Mouse (Mus musculus): ENCODE measurements around the gene Psmg4. TPM values are rescaled to one million over a fixed set of nuclear protein-coding genes. Genes with fewer than 3 reads are reported as not detected.
A peak's percentile ranks its signal among the peaks of the same experiment; 100 is the strongest.

The Psmg4 gene
- polyA plus RNA-seq, 1 experiment from 2014 or later, result 120 TPM

DNA sequence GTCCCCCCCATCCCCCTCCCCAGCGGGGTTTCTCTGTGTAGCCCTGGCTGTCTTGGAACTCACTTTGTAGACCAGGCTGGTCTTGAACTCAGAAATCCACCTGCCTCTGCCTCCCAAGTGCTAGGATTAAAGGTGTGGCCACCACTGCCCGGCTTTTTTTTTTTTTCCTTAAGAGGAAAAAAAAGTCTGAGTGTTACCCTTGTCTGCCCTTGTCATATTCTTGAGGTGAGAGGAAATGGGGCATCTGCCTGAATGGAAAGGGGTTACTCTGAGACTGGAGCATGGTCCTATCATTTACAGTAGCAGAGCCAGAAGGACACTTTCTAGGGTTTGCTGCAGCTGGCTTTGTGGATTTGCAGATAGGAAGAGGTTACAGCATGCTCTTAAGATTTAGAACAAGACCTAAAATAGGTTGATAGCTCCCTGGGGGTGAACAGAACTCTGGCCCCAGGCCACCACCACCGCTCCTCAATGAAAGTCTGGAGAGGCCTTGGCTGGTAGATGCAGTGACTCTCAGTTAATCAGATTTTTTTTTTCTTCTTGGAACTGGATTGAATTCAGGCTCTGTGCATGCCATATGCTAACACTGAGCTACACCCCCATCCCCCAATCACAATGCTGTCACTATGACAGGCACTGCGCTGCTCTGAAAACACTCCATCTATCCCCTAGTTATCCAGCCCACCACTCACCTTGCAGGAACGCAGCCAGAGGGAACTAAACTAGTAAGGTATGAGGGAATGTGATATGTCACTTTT, 9.3 kb upstream of the Psmg4 start:
- H3K4me1 ChIP-seq (ENCODE audit: control insufficient read depth, insufficient read depth, low read length), result peaks cover 27% of the 10 kb centered on the region
- WGBS, result 93% methylated on average over 3 of the region's 5 CpGs

DNA sequence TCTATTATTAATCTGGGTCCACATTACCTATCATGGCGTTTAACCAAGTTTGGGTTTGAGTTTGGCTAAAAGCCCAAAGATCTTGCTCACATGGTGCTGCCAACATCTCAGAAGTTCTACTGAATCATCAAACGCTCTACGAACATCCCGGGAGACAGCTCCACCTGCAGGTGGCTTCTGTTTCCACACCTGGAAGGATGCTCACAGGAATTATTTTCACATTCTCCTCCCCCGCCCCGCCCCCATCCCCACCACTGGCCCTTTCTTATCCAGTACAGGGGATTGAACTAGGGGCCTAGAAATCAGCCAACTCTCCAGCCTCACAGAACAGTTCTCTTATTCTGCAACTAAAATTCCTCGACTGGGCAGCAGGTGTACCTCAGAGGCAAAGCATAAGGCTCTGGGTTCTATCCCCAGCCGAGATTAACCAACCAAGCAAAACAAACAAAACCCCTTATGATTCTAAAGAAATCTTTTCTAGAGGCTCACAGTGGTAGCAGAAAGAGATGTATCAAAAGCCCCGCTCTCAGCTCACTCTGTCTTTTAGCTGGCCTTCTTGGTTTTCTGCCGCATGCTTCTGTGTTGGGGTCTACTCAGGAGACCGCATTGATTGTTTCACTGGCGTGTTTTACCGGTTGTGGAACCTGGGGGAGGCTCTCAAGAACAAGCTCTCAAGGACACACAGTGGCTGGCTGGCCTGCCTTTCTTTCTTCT, 8.4 kb upstream of the Psmg4 start:
- Histone ChIP-seq H3K27ac (ENCODE audit: low read depth, low read length) (no peak overlapping the region), H3K27me3 (ENCODE audit: control insufficient read depth, insufficient read depth, low read length) (no peaks in the 10 kb centered on the region), H3K4me2 (peak overlapping the region; percentile 17; the same call in 1 of the 2 replicates), H3K4me3 (ENCODE audit: low read depth, low read length) (no peak overlapping the region), H3K9ac (ENCODE audit: low read length) (peak overlapping the region; percentile 28; the same call in 1 of the 2 replicates), H3K9me3 (ENCODE audit: control insufficient read depth, low read length) (no peaks in the 10 kb centered on the region), H3K36me3 (ENCODE audit: control insufficient read depth, insufficient read depth, low read length) (no peaks in the 10 kb centered on the region), H3K4me1 (ENCODE audit: control insufficient read depth, insufficient read depth, low read length) (peaks cover 21% of the 10 kb centered on the region)
- 53% methylated on average over 13 of the region's 13 CpGs for WGBS
- ATAC-seq (ENCODE audit: low FRiP score), result peak; percentile 28; the same call in 1 of the 2 replicates
- peak; percentile 96 for DNase-seq (ENCODE audit: low spot score, missing footprints)

More for the DNA sequence above, 9.3 kb upstream of the Psmg4 start:
- Histone ChIP-seq H3K9me3 (ENCODE audit: control insufficient read depth, low read length) (no peaks in the 10 kb centered on the region), H3K9ac (ENCODE audit: low read length) (no peak overlapping the region), H3K27me3 (ENCODE audit: control insufficient read depth, insufficient read depth, low read length) (no peaks in the 10 kb centered on the region), H3K27ac (ENCODE audit: low read depth, low read length) (no peak overlapping the region; the same call in 1 of the 2 replicates), H3K4me3 (ENCODE audit: low read depth, low read length) (no peak overlapping the region), H3K4me2 (no peak overlapping the region), H3K36me3 (ENCODE audit: control insufficient read depth, insufficient read depth, low read length) (no peaks in the 10 kb centered on the region)
- ATAC-seq (ENCODE audit: low FRiP score) (no peak), DNase-seq (ENCODE audit: low spot score, missing footprints) (no peak)

DNA sequence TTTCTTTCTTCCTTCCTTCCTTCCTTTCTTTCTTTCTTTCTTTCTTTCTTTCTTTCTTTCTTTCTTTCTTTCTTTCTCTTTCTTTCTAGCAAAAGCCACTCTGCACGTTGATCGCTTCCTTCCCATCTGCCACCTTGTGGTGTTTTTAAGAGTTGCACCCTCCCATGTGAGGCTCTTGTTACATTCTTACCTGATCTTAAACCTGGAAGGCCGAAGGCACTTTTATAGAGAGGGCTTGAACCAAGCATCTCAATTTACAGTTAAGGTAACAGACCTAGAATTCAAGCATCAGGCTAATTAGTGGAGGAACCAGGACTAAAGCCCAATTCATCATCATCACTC, 7.9 kb upstream of the Psmg4 start:
- H3K4me3 ChIP-seq (ENCODE audit: low read depth, low read length), result no peak overlapping the region
- no peak for ATAC-seq (ENCODE audit: low FRiP score)
- H3K4me2 ChIP-seq, result peak overlapping the region; percentile 17; the same call in 1 of the 2 replicates

DNA sequence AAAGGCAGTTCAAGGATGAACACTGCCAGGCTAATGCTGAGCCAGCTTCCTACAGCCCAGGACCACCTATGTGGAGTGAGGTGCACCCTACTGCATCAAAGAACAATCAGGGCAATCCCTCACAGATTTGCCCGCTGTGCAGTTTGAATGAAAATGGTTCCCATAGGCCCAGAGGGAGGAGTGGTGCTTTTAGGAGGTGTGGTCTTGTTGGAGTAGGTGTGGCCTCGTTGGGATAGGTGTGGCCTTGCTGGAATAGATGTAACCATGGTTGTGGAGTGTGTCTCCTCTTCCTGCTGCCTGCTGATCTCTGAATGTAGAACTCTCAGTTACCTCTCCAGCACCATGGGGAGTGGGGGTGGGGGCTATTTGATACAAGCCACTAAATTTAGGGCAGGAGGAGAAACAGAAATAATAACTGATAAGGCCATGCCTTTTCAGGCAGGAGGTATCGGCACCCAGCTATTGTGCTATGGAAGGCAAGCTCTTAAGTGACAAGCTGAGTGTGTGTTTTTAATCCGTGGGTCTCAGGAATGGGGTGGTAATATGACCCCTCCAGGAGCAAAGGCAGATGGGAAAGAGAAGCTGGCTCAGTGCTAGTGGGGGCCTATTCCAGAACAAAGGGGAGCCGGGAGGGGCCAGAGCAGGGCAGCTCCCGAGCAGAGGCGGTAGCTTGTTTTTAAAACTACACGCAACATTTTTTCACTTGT, 6.5 kb upstream of the Psmg4 start:
- H3K4me2 ChIP-seq, result no peak overlapping the region
- peaks cover 8% of the 10 kb centered on the region for H3K4me1 ChIP-seq (ENCODE audit: control insufficient read depth, insufficient read depth, low read length)
- no peaks in the 10 kb centered on the region for H3K36me3 ChIP-seq (ENCODE audit: control insufficient read depth, insufficient read depth, low read length)
- 68% methylated on average over 8 of the region's 8 CpGs for WGBS
- no peak overlapping the region for H3K27ac ChIP-seq (ENCODE audit: low read depth, low read length)
- no peak overlapping the region for H3K4me3 ChIP-seq (ENCODE audit: low read depth, low read length)
- H3K9ac ChIP-seq (ENCODE audit: low read length), result no peak overlapping the region
- DNase-seq (ENCODE audit: low spot score, missing footprints), result no peak
- H3K9me3 ChIP-seq (ENCODE audit: control insufficient read depth, low read length), result no peaks in the 10 kb centered on the region
- H3K27me3 ChIP-seq (ENCODE audit: control insufficient read depth, insufficient read depth, low read length), result no peaks in the 10 kb centered on the region
- ATAC-seq (ENCODE audit: low FRiP score), result peak; percentile 33; the same call in 1 of the 2 replicates

More for the DNA sequence above, 7.9 kb upstream of the Psmg4 start:
- Histone ChIP-seq H3K9me3 (ENCODE audit: control insufficient read depth, low read length) (no peaks in the 10 kb centered on the region), H3K9ac (ENCODE audit: low read length) (no peak overlapping the region), H3K27ac (ENCODE audit: low read depth, low read length) (no peak overlapping the region), H3K27me3 (ENCODE audit: control insufficient read depth, insufficient read depth, low read length) (no peaks in the 10 kb centered on the region), H3K4me1 (ENCODE audit: control insufficient read depth, insufficient read depth, low read length) (peaks cover 16% of the 10 kb centered on the region), H3K36me3 (ENCODE audit: control insufficient read depth, insufficient read depth, low read length) (no peaks in the 10 kb centered on the region)
- peak; percentile 93 for DNase-seq (ENCODE audit: low spot score, missing footprints)
- 37% methylated on average over 3 of the region's 3 CpGs for WGBS

DNA sequence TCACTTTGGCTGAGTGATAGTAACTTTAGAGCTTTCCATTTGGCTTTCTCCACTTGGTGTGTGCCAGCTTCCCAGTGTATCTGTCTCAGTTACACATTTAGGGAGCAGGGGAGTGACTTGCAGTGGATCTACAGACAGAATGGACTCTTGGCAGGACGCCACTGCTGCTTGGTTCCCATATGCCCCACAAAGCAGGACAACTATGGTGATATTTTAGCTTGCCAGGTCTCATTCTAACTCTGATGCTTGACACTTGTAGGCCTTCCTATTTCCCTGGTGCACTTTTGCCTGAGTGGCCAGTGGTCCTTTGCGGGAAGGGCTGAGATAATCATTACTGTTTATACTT, 6.0 kb upstream of the Psmg4 start:
- H3K9ac ChIP-seq (ENCODE audit: low read length), result no peak overlapping the region
- 86% methylated on average over 2 of the region's 2 CpGs for WGBS
- no peak for DNase-seq (ENCODE audit: low spot score, missing footprints)
- H3K4me3 ChIP-seq (ENCODE audit: low read depth, low read length), result no peak overlapping the region
- no peak overlapping the region for H3K27ac ChIP-seq (ENCODE audit: low read depth, low read length)
- H3K4me1 ChIP-seq (ENCODE audit: control insufficient read depth, insufficient read depth, low read length), result peaks cover 8% of the 10 kb centered on the region
- ATAC-seq (ENCODE audit: low FRiP score), result no peak
- no peaks in the 10 kb centered on the region for H3K27me3 ChIP-seq (ENCODE audit: control insufficient read depth, insufficient read depth, low read length)
- no peaks in the 10 kb centered on the region for H3K9me3 ChIP-seq (ENCODE audit: control insufficient read depth, low read length)
- H3K36me3 ChIP-seq (ENCODE audit: control insufficient read depth, insufficient read depth, low read length), result no peaks in the 10 kb centered on the region
- no peak overlapping the region for H3K4me2 ChIP-seq

DNA sequence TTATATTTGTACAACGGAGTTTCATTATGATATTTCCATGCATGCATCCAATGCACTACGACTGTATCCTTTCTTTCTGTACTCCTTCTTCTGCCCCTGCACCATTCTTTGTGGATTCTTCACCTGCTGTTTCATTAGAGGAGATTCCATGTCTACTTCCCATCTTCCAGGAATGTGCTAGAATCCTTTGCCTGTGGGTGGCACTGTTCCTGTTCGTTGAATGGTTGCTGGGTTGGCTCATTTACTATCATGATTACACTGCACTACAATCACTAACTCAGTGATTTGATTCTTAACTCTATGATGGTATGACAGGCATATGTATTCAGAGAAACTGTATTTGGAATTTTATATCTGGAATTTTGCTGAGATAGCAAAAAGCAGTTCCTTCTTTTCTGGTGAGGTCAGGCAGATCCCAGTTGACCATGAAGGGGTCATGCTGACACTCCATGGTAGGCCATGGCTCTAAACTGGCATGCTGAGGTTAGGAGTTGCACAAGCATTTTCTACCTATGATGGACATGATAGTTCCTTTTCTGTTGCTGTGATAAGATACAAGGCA, 5.1 kb upstream of the Psmg4 start:
- Histone ChIP-seq H3K36me3 (ENCODE audit: control insufficient read depth, insufficient read depth, low read length) (no peaks in the 10 kb centered on the region), H3K4me3 (ENCODE audit: low read depth, low read length) (no peak overlapping the region), H3K27ac (ENCODE audit: low read depth, low read length) (no peak overlapping the region), H3K4me2 (no peak overlapping the region), H3K9me3 (ENCODE audit: control insufficient read depth, low read length) (no peaks in the 10 kb centered on the region), H3K9ac (ENCODE audit: low read length) (no peak overlapping the region), H3K27me3 (ENCODE audit: control insufficient read depth, insufficient read depth, low read length) (no peaks in the 10 kb centered on the region), H3K4me1 (ENCODE audit: control insufficient read depth, insufficient read depth, low read length) (peaks cover 15% of the 10 kb centered on the region)
- ATAC-seq (ENCODE audit: low FRiP score), result no peak
- WGBS, result 89% methylated on average over 3 of the region's 3 CpGs
- no peak for DNase-seq (ENCODE audit: low spot score, missing footprints)

DNA sequence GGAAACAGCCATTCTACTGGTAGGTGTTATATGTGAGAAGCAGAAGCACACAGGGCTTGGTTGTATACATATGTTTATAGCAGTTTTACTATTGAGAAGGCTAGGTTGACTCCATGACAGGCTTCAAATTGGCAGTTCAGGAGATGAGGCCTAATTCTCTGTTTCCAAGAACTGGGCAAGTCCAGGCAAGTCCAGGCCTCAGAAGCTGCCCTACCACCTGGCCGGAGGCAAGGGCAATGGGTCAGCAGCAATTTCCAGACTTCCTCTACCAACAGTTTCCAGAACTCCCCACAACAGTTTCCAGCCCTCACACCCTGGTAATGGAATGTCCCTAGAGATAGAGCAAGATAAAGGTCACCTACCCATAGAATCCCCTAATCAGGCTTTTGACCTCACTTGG, 2.8 kb upstream of the Psmg4 start:
- ATAC-seq (ENCODE audit: low FRiP score) (no peak), DNase-seq (ENCODE audit: low spot score, missing footprints) (no peak)
- Histone ChIP-seq H3K9me3 (ENCODE audit: control insufficient read depth, low read length) (no peaks in the 10 kb centered on the region), H3K4me2 (no peak overlapping the region), H3K9ac (ENCODE audit: low read length) (no peak overlapping the region), H3K4me1 (ENCODE audit: control insufficient read depth, insufficient read depth, low read length) (peaks cover 16% of the 10 kb centered on the region), H3K4me3 (ENCODE audit: low read depth, low read length) (no peak overlapping the region), H3K27me3 (ENCODE audit: control insufficient read depth, insufficient read depth, low read length) (no peaks in the 10 kb centered on the region), H3K27ac (ENCODE audit: low read depth, low read length) (no peak overlapping the region), H3K36me3 (ENCODE audit: control insufficient read depth, insufficient read depth, low read length) (no peaks in the 10 kb centered on the region)
- 75% methylated on average over 1 of the region's 1 CpGs for WGBS

DNA sequence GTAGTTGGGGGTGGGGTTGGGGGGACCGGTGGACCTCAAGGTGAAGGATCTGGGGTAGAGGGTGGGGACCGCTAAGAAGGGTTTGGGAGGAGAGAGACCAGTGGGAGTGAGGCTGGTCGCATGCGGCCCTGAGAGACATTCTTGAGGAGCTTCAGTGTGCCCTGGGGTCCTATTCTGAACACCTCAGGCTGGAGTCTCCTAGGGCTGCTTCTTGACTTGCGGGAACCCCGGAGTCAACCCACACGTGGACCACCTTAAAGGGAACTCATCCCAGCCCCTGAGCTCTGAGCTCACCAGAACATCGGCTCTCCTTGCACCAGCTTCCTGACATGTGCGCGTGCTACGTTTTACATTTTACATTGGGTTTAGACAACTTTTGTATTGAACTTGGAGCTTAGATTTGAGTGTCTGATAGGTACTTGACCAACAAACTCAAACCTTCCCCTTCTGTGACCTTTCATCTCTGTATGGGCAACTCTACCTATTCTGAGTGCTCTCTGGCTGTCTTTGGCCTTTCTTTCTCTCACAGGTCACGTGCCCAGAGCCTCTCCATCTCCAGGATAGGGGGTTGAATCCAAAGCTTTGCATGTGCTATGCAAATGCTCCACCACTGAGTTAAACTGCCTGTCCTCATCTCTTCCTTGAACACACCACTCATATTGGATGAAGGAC, 676 bp downstream of the Psmg4 start:
- H3K4me3 ChIP-seq (ENCODE audit: low read depth, low read length), result peak overlapping the region; percentile 78
- H3K27me3 ChIP-seq (ENCODE audit: control insufficient read depth, insufficient read depth, low read length), result no peaks in the 10 kb centered on the region
- H3K27ac ChIP-seq (ENCODE audit: low read depth, low read length), result peak overlapping the region; percentile 75; the same call in 1 of the 2 replicates
- H3K36me3 ChIP-seq (ENCODE audit: control insufficient read depth, insufficient read depth, low read length), result peaks cover 8% of the 10 kb centered on the region
- 51% methylated on average over 12 of the region's 12 CpGs for WGBS
- no peak; the same call in 1 of the 2 replicates for ATAC-seq (ENCODE audit: low FRiP score)
- DNase-seq (ENCODE audit: low spot score, missing footprints), result peak; percentile 81
- 0 out of 2 replicates have a peak, but pooled peaks cover 5% of the 10 kb centered on the region for H3K9me3 ChIP-seq (ENCODE audit: control insufficient read depth, low read length)
- H3K4me1 ChIP-seq (ENCODE audit: control insufficient read depth, insufficient read depth, low read length), result peaks cover 13% of the 10 kb centered on the region
- H3K4me2 ChIP-seq, result peak overlapping the region; percentile 63
- H3K9ac ChIP-seq (ENCODE audit: low read length), result peak overlapping the region; percentile 78
